12 mouse cellular contexts compared by ENCODE assay signal in the genomic region with DNA sequence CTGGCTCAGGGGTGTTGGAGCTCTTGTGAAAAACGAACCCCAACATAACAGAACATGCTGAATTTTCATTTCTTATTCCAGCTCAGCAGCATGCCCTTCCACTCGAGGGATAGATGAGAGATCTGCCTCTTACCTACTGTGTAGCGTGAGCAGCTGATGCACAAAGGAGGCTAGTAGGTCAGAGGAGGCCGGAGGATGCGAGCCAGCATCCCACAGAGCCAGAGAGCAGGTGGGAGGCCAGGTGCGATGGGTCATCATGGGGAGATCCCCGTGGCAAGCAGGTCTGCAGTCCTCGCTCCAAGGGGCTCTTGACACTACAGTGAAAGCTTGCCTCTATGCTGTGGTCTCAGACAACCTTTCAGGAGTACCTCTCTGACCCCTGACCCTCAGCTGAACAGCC.
DNase-seq lines count a peak whose midpoint lies in the region; ATAC-seq and TF ChIP-seq lines count a peak whose summit lies in the region.
"Had no signal": no experiment of that assay in that cellular context is flagged by ENCODE, and none has a peak within 500 bp of the region (broad histone marks: within the 10 kb centered on the region; RNA-seq: fewer than 3 reads in every experiment).

No protein-coding gene starts in this region.

- DNase-seq in heart, adult 2 months = no peak
- DNase-seq in heart, postnatal 25 days (ENCODE audit: low spot score) = no peak
- DNase-seq in cerebellum, adult 9-10 months = peak; percentile 51
- DNase-seq in ovary, postnatal 36 days (ENCODE audit: low spot score) = no peak
- no peak for DNase-seq in heart, postnatal 14 days

- no peaks in the 10 kb centered on the region for H3K27me3 ChIP-seq in heart, adult 2 months (ENCODE audit: control insufficient read depth, insufficient read depth, low read length)
- no peaks in the 10 kb centered on the region for H3K27me3 ChIP-seq in C2C12 (ENCODE audit: control insufficient read depth, insufficient read depth, insufficient read length)
- H3K27me3 ChIP-seq: forebrain, embryonic 12.5 days; Patski had no signal

- no peak for TF ChIP-seq POLR2A in heart, adult 2 months (IDR thresholded peaks at IDR 0.05; ENCODE audit: insufficient read depth, low read depth, low read length)
- no peak for TF ChIP-seq POLR2A in embryonic fibroblast, embryonic 13.5 days (IDR thresholded peaks at IDR 0.05; ENCODE audit: low read depth, low read length)

- intact Hi-C loops in heart, adult 2 months (cut with DNase I) = loop anchor here (5.0 kb wide), 2 partner anchors 130 to 690 kb away; partner anchors contain the start of gene Tnr
- intact Hi-C loops in heart, postnatal 25 days (cut with DNase I) = loop anchor here (10.0 kb wide), 1 partner anchor 792 kb away; no protein-coding TSS in a partner anchor
- intact Hi-C loops in heart, postnatal 14 days (cut with DNase I) = loop anchor here (10.0 kb wide), 2 partner anchors 482 to 792 kb away; no protein-coding TSS in a partner anchor

- 0 out of 2 replicates have a peak, but pooled peaks cover 3% of the 10 kb centered on the region for H3K4me1 ChIP-seq in heart, adult 2 months (ENCODE audit: control insufficient read depth, insufficient read depth, low read length)
- H3K4me1 ChIP-seq in embryonic fibroblast, embryonic 13.5 days (ENCODE audit: control insufficient read depth, insufficient read depth, low read length) = peaks cover 12% of the 10 kb centered on the region

- H3K79me3 ChIP-seq in C2C12 (ENCODE audit: low read depth) = no peaks in the 10 kb centered on the region

- no peak for TF ChIP-seq CTCF in heart, adult 2 months (IDR thresholded peaks at IDR 0.05)
- no peak for TF ChIP-seq CTCF in C2C12 (IDR thresholded peaks at IDR 0.05; ENCODE audit: control insufficient read depth, insufficient read depth, insufficient read length)
- no peak for TF ChIP-seq CTCF in embryonic fibroblast, embryonic 13.5 days (IDR thresholded peaks at IDR 0.05; ENCODE audit: borderline replicate concordance, insufficient read depth, low read length)

- peak overlapping the region; percentile 49 for H3K27ac ChIP-seq in heart, adult 2 months
- H3K27ac ChIP-seq in embryonic fibroblast, embryonic 13.5 days (ENCODE audit: insufficient read depth, low read length) = peak overlapping the region; percentile 93
- H3K27ac ChIP-seq: forebrain, embryonic 12.5 days; heart, embryonic 13.5 days had no signal

- no peaks in the 10 kb centered on the region for H3K36me3 ChIP-seq in heart, adult 2 months (ENCODE audit: control insufficient read depth, insufficient read depth, low read length)
- no peaks in the 10 kb centered on the region for H3K36me3 ChIP-seq in C2C12 (ENCODE audit: control insufficient read depth, insufficient read depth)
- H3K36me3 ChIP-seq: forebrain, embryonic 12.5 days; heart, embryonic 13.5 days had no signal

- no peak overlapping the region for H3K4me3 ChIP-seq in heart, adult 2 months
- H3K4me3 ChIP-seq in C2C12 (ENCODE audit: insufficient read depth, poor library complexity, severe bottlenecking) = no peak overlapping the region
- H3K4me3 ChIP-seq in embryonic fibroblast, embryonic 13.5 days (ENCODE audit: insufficient read depth, low read length) = no peak overlapping the region
- H3K4me3 ChIP-seq: forebrain, embryonic 12.5 days; heart, embryonic 13.5 days had no signal

- WGBS in heart, adult 2 months = 77% methylated on average over 8 of the region's 8 CpGs

- H3K9ac ChIP-seq in heart, adult 2 months (ENCODE audit: low read depth, low read length) = no peak overlapping the region
- H3K9ac ChIP-seq: forebrain, embryonic 12.5 days; heart, embryonic 13.5 days had no signal

- no peak overlapping the region for H3ac ChIP-seq in C2C12 (ENCODE audit: control insufficient read depth, insufficient read length, low read depth)

- no peak for ATAC-seq in megakaryocyte-erythroid progenitor cell, adult 5-6 weeks (replicated peaks; ENCODE audit: low FRiP score, low TSS enrichment, poor library complexity, severe bottlenecking)
- ATAC-seq: inflammation-experienced regulatory T-cells, adult 6 months had no signal

- no peaks in the 10 kb centered on the region for H3K79me2 ChIP-seq in heart, adult 2 months (replicated peaks; ENCODE audit: control insufficient read depth, insufficient read depth, low read length)
- no peaks in the 10 kb centered on the region for H3K79me2 ChIP-seq in C2C12 (ENCODE audit: control insufficient read depth, insufficient read depth)

- TF ChIP-seq EP300 in heart, adult 2 months (IDR thresholded peaks at IDR 0.05; ENCODE audit: insufficient read depth, low read depth, low read length) = no peak

TF ChIP-seq in C2C12, 6 proteins besides CTCF, POLR2A, EP300 and RAD21:
- TF ChIP-seq USF1 (IDR thresholded peaks at IDR 0.05; ENCODE audit: low read depth) (no peak), MYOD1 (IDR thresholded peaks at IDR 0.05; ENCODE audit: control insufficient read depth, insufficient read length, low read depth) (peak; percentile 43)
